Mouse (Mus musculus): ENCODE data around the gene Fam222b.

Gene Fam222b

DNA sequence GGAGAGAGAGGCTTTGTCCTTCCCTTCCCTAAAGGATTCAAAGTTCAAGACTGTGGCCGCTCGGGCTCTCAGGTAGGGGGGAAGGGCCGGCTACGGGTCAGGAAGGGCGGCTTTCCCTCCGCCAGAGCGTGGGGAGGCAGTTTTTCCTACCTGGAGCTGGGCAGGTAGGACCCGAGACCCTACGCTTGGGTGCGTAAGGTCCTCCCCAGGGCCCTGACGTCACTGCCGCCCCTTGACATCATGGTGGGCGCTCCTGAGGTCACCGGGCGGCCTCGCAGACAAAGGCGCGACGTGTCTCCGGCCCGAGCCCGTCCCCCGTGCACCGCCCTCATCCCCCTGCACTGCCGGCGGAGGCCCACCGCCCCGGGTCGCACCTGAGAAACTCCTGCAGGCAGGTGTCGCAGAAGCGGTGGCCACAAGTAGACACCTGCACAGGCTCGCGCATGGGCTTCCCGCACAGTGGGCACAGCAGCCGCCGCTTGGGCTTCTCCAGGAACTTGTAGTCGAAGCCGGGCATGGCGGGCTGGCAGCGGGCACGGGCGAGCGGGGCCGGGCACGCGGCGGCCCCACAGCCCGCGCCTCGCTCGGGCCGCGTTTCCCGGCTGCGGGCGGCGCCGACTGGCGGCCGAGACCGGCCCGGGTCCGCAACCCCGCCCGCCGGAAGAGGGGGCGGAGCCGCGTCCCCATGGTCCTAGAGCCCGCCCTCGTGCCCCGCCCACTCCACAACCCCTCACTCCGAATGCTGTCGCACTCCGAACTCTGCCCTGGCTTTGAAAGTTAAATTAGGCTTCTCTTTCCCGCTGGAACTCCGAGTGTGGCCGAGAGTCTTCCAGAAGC lies 70.7 kb downstream of the Fam222b start, which contains the start of gene Traf4:
Gene Traf4, minus strand, starts transcription at position 666 of the 837 bp plus-strand sequence.
- DNase-seq (ENCODE audit: low read depth) = peak; percentile 91

DNA sequence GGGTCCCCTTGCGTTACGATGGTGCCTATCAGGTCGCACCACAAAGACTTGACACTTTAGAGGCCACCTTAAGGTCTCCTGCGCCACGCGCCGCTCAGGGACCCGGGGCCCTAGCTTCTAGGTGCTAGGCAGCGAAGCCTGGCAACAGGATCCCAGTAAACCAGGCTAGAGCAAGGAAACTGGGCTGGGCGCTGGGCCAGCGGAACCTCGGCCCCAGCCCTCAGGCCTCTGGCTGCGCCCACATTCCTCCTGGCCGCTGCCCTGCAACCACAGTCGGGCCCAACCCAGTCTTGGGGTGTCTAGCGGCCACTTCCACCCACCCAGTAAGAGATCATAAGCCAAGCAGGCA lies 71.3 kb downstream of the Fam222b start:
- DNase-seq (ENCODE audit: low read depth) = no peak

- DNase-seq (ENCODE audit: low read depth) = no peak
These were observed 71.7 kb downstream of the Fam222b start for GRCm38 (mm10) chr11:78166161-78166560.

DNA sequence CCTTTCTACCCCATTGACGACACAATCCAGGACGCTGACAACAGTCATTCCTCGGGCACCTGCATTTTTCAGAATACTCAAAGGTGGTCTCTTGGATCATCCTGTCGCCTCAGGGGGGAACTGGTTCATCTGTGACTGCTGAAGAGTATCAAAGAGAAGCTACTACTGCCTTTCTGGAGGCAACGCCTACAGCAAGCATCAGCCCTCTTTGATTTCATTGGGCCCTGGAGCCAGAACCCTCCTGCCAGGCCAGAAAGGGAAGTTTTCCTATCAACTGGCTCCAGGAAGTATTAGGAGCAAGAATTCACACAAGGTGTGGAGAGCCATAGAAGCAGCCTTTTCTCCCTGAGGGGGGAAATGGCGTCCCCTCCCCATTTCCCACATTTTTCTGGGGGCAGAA lies 72.2 kb downstream of the Fam222b start:
- no peak for DNase-seq (ENCODE audit: low read depth)

GRCm38 (mm10) chr11:78167257-78167959 lies 72.9 kb downstream of the Fam222b start:
- no peak for DNase-seq (ENCODE audit: low read depth)

GRCm38 (mm10) chr11:78168541-78169468 lies 74.3 kb downstream of the Fam222b start:
- DNase-seq (ENCODE audit: low read depth) = peak; percentile 83

DNA sequence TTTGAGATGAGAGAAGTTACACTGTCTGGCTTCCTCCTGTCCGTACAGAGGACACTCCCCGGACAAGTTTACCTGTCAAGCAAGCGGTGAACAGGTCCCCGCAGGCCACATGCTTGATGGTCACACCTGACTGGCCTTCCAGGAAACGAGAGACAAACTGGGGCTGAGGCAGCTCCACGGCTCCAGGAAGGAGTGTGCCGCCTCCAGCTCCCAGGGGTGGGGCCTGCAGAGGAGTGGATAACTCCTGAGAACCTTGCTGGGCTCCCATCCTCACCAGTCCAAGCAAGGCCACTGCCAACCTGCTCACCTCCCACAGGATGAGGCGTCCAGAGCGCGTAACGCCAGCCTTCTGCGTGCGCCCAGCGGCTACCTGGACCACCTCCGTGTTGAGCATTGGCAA lies 75.8 kb downstream of the Fam222b start:
- no peak for DNase-seq (ENCODE audit: low read depth)

GRCm38 (mm10) chr11:78171328-78171727 lies 76.9 kb downstream of the Fam222b start:
- peak; percentile 52 for DNase-seq (ENCODE audit: low read depth)

GRCm38 (mm10) chr11:78172034-78172747 lies 77.7 kb downstream of the Fam222b start:
- no peak for DNase-seq (ENCODE audit: low read depth)

DNA sequence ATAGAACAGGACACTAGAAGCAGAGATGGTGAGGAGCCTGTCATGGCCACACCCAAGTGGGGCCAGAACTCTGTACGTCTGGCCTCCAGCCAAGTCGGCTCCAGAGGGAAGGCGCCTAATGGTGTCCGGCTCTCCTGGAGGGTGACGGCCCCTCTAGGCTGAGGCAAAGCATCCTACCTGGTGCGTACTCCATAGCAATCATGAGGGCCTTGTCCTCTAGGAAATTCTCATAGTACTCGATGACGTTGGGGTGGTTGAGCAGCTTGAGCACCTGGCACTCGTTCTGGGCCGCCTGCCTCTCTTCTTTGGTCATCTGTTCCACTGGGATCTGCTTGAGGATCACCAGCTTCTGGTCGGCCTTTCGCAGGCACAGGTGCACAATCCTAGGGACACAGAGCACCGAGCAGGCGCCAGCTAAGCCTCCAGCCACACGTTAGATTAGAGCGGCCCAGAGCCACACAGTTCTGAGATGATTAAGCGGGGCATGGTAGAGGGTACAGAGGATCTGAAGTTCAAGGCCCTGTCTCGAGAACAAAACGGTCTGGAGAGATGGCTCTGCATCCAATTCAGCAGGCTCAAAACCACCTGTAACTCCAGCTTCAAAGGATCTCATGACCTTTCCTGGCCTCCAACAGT lies 78.4 kb downstream of the Fam222b start:
- DNase-seq (ENCODE audit: low read depth) = no peak

DNA sequence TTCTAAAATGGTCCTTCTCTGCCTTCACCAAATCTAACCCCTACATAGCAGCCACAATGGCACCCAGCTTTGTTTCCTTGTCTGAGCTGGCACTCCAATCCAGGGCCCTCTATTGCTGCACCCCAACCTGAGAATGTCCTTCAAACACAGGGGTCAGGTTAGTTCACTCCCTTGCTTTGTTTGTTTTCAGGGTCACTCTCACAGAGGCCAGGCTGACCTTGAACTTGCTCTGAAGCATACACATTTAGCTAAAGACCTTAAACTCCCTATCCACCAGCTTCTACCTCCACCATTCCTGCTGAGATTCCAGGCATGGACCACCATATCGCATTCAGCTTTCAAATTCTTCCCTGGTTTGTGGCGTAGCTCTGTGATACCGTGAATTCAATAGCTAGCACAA lies 80.0 kb downstream of the Fam222b start:
- no peak for DNase-seq (ENCODE audit: low read depth)

- DNase-seq (ENCODE audit: low read depth) = no peak
These were observed 81.4 kb downstream of the Fam222b start for GRCm38 (mm10) chr11:78175771-78176401.

GRCm38 (mm10) chr11:78176402-78176862 lies 82.0 kb downstream of the Fam222b start, which contains the start of the genes Nek8 and Tlcd1:
Gene Nek8, minus strand, starts transcription at chr11:78176675.
Gene Tlcd1, plus strand, starts transcription at chr11:78176711.
- peak; percentile 96 for DNase-seq (ENCODE audit: low read depth)

DNA sequence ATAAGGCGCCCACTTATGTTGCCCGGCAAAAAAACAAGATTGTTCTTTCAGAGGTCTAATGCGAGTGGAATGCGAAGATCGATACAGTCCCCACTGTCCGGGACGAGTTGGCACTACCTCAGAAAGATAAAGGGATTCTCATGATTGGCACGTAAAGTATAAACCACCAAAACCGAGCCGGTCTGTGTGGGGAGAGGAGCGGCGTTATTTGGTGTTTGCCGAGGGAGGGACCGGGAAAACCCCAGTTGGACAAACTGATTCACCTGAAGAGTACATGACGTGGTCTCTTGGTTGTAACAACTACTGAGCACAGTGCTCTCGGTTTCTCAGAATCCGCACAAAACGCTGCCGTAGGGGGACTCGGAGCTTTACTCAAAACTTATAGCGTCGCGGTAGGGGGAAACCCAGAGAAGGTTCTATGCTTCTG lies 82.5 kb downstream of the Fam222b start:
- DNase-seq (ENCODE audit: low read depth) = peak; percentile 70

DNA sequence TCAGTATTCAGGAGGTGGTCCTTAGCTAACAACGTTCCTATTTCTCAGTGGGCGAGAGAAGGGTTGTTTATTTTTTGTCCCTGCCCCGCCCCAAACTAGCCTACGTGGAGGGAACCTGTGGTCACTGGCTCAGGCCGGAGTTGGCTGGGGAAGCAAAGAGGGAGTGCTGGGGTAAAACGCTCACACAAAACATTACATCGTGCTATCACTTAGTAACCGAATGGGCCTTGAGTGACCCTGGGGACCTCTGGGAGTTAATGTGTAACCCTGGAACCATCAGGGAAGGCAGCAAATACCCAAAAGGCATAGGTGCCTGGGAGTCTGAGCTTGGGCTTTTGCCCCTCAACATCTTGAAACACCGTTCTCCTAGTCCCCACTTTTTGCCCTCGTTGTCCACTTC lies 83.0 kb downstream of the Fam222b start:
- no peak for DNase-seq (ENCODE audit: low read depth)

DNA sequence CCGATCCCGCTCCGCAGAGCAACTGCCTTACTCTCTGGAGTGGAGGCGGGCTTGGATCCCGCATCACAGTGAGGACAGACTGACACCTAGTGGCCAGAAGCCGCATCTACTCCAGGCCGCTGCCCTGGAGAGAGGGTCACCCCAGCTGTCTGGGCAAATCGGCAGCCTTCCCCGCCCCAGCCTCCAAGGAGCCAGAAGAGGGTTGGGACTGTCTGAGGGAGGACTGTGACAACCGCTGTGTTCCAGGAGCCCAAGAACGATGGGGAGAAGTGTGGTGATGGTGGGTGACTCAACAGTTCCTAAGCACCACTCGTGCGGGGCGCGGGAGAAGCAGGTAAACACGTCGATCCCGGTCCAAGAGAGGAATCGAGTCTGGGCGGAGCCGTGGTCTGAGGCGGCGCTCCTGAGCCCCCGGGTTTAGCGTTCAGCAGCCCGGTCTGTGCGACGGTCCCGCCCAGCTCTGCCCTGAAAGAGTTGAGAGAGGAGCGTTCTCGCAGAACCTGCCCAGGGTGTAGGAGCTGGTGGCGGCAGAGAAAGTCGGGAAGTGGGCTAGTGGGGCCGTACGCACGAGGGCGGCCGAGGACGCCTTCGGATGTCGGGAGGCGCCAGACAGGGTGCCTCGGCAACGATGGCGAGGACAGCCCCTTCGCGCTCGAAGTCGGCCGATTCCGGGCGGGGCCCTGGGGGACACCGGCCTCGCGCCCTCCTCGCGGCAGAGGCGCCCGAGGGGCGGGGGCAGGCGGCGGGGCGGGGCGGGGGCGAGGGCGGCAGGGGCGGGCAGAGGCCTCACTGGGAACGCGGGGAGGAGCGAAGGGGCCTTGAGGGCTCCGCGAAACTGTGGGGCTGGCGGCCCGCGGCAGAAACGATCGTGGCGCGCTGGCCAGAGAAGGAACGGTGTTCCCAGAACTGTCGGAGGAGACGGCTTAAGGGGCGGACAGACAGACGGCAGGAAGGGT lies 83.7 kb downstream of the Fam222b start:
- peak; percentile 94 for DNase-seq (ENCODE audit: low read depth)

- DNase-seq (ENCODE audit: low read depth) = peak; percentile 54
These were observed 84.5 kb downstream of the Fam222b start for GRCm38 (mm10) chr11:78178859-78179437.

- DNase-seq (ENCODE audit: low read depth) = no peak
These were observed 85.1 kb downstream of the Fam222b start for GRCm38 (mm10) chr11:78179438-78179999.

Measured in naive thymus-derived CD4-positive, alpha-beta T cell, adult 2 months (primary cell).